8 mouse cellular contexts compared by ENCODE assay signal in the genomic region with DNA sequence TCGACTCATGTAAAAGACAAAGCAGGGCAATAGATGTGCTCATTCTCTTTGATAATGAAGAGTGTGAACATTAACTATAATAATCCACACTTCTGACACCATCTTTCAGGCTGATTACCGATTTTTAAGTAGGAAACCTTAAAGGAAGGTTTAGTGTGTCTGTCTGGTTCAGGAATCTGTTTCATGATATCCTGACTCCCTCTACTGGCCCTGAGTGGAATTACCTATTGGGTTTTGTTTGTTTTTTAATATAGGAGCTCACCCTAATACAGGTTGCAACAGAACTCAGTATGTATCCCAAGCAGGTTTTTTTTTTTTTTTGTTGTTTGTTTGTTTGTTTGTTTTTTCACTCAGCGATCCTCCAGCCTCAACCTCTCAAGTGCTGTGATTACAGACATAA. TPM values are rescaled to one million over a fixed set of nuclear protein-coding genes. Genes with fewer than 3 reads are reported as not detected.
DNase-seq lines count a peak whose midpoint lies in the region; ATAC-seq and TF ChIP-seq lines count a peak whose summit lies in the region.
"Had no signal": no experiment of that assay in that cellular context is flagged by ENCODE, and none has a peak within 500 bp of the region (broad histone marks: within the 10 kb centered on the region; RNA-seq: fewer than 3 reads in every experiment).

No protein-coding gene starts in this region.

- no peaks in the 10 kb centered on the region for H3K4me1 ChIP-seq in kidney, embryonic 16.5 days (ENCODE audit: insufficient read depth, low read length)
- H3K4me1 ChIP-seq in limb, embryonic 14.5 days (ENCODE audit: control insufficient read depth, insufficient read depth, low read length): no peaks in the 10 kb centered on the region

- H3K4me2 ChIP-seq in kidney, embryonic 16.5 days (replicated peaks; ENCODE audit: low read depth, low read length): no peak overlapping the region
- H3K4me2 ChIP-seq in limb, embryonic 14.5 days (replicated peaks; ENCODE audit: low read depth, low read length, severe bottlenecking): no peak overlapping the region

- no peaks in the 10 kb centered on the region for H3K9me3 ChIP-seq in kidney, embryonic 16.5 days (ENCODE audit: low read length)
- H3K9me3 ChIP-seq in limb, embryonic 14.5 days (ENCODE audit: control insufficient read depth, low read length): no peaks in the 10 kb centered on the region

- peak; percentile 13 to 44 for DNase-seq in kidney, adult 8-10 months
- DNase-seq in urinary bladder, postnatal 25 days (ENCODE audit: low spot score): peak; percentile 19
- DNase-seq in urinary bladder, postnatal 4 days (ENCODE audit: low spot score in 2 of 2): no peak
- peak; percentile 67 to 78 for DNase-seq in cerebellum, postnatal 10 days
- DNase-seq in limb, embryonic 14.5 days (ENCODE audit: low spot score): peak; percentile 86
- peak; percentile 18 for DNase-seq in thymus, postnatal 25 days

- no peak overlapping the region for H3K27ac ChIP-seq in kidney, embryonic 16.5 days (ENCODE audit: low read length)
- H3K27ac ChIP-seq in limb, embryonic 14.5 days (replicated peaks; ENCODE audit: low read depth, low read length): no peak overlapping the region

- H3K9ac ChIP-seq in kidney, embryonic 16.5 days (replicated peaks; ENCODE audit: low read length): no peak overlapping the region
- H3K9ac ChIP-seq in limb, embryonic 14.5 days (ENCODE audit: low read depth, low read length, severe bottlenecking): no peak overlapping the region

- no peak for TF ChIP-seq POLR2A in limb, embryonic 14.5 days (IDR thresholded peaks at IDR 0.05; ENCODE audit: borderline replicate concordance, extremely low read depth, insufficient read depth, insufficient read length)

- no peaks in the 10 kb centered on the region for H3K27me3 ChIP-seq in kidney, embryonic 16.5 days (ENCODE audit: insufficient read depth, low read length)
- no peaks in the 10 kb centered on the region for H3K27me3 ChIP-seq in limb, embryonic 14.5 days (ENCODE audit: control insufficient read depth, insufficient read depth, low read length)

- 34% methylated on average over 3 of the region's 3 CpGs for WGBS in kidney, embryonic 16.5 days
- 33% methylated on average over 3 of the region's 3 CpGs for WGBS in limb, embryonic 14.5 days

- H3K36me3 ChIP-seq in kidney, embryonic 16.5 days (ENCODE audit: insufficient read depth, low read length): no peaks in the 10 kb centered on the region
- H3K36me3 ChIP-seq in limb, embryonic 14.5 days (ENCODE audit: control insufficient read depth, insufficient read depth, low read length): no peaks in the 10 kb centered on the region

- H3K4me3 ChIP-seq in kidney, embryonic 16.5 days (ENCODE audit: low read length): no peak overlapping the region
- no peak overlapping the region for H3K4me3 ChIP-seq in limb, embryonic 14.5 days (replicated peaks; ENCODE audit: low read length)
- H3K4me3 ChIP-seq: erythroblast, embryonic 14.5 days had no signal

- ATAC-seq in kidney, embryonic 16.5 days (ENCODE audit: low FRiP score, low TSS enrichment): no peak
- ATAC-seq in limb, embryonic 14.5 days (ENCODE audit: low FRiP score, low read depth): no peak

RNA-seq across cellular contexts. Expression of a gene that starts 25.4 kb away (rescaled TPM):
- 203 and 208 TPM in 2 replicates for polyA plus RNA-seq in kidney, embryonic 16.5 days (2015; fragmentation: Nextera tagmentation; extraction: Ambion mirVana)
- 113 and 161 TPM in 2 replicates for polyA plus RNA-seq in limb, embryonic 14.5 days (2012; rRNA removed)
- polyA plus RNA-seq in limb, embryonic 14.5 days (2014; fragmentation: Nextera tagmentation; extraction: Ambion mirVana): 159 and 162 TPM in 2 replicates

RNA-seq across cellular contexts. Expression of a gene that starts 25.6 kb away (rescaled TPM):
- polyA plus RNA-seq in kidney, embryonic 16.5 days (2015; fragmentation: Nextera tagmentation; extraction: Ambion mirVana): 0.22 and 0.24 TPM in 2 replicates
- polyA plus RNA-seq in limb, embryonic 14.5 days (2012; rRNA removed): not detected in 2 replicates
- polyA plus RNA-seq in limb, embryonic 14.5 days (2014; fragmentation: Nextera tagmentation; extraction: Ambion mirVana): 0.18 TPM in 1 of 2 replicates, not detected in the other
- polyA plus RNA-seq: erythroblast, embryonic 14.5 days had no signal

RNA-seq across cellular contexts. Expression of a gene that starts 26.0 kb away (rescaled TPM):
- 11.5 and 14.0 TPM in 2 replicates for polyA plus RNA-seq in kidney, embryonic 16.5 days (2015; fragmentation: Nextera tagmentation; extraction: Ambion mirVana)
- 2.4 and 3.4 TPM in 2 replicates for polyA plus RNA-seq in limb, embryonic 14.5 days (2012; rRNA removed)
- 1.5 and 2.9 TPM in 2 replicates for polyA plus RNA-seq in limb, embryonic 14.5 days (2014; fragmentation: Nextera tagmentation; extraction: Ambion mirVana)

Comparison
In these comparisons a context has a peak if more than half of its experiments do, and no peak if none do; other contexts are left out.
1. DNase-seq: peak in kidney, adult 8-10 months (2 of 2), urinary bladder, postnatal 25 days (single experiment), cerebellum, postnatal 10 days (2 of 2), limb, embryonic 14.5 days (single experiment) and thymus, postnatal 25 days (single experiment); none in urinary bladder, postnatal 4 days (0 of 2).